Mouse (Mus musculus) regulatory T cell (primary cell): ENCODE measurements around the gene Gga2.

ENCODE experiments used
- in situ Hi-C: fragments of 300-600 bp; cut with MboI, MseI; formaldehyde crosslinking; loops from one replicate; pipeline ENCODE4 v1.15.1; 2025; ENCODE audit warnings: high pct_unique_total_duplicates

Gene Gga2

GRCm38 (mm10) chr7:121936861-121937630 is 84.0 kb downstream of the Gga2 start:
- in situ Hi-C loops = no loop called here
